Mouse (Mus musculus): ENCODE results near the gene Tril.

DNA sequence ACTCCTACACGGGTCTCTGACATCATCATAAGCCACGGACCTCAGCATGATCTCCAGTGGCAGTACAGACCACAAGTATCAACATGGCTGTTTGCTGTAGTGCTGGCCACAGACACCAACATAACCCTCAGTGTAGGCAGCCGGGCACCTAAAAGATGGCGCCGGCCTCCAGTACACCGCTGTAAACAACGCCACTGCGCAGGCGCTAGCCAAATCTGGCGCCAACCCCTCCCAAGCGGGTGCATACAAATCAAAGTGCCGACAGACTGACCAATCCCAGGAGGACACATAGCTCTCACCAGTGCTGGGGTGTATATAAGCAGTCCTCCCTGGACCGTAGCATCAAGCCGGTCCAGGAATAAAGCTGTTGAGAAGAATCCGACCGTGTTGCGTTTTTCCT, 24.0 kb upstream of the Tril start:
- TF ChIP-seq CTCF (IDR thresholded peaks at IDR 0.05; ENCODE audit: low read depth) (no peak), EP300 (IDR thresholded peaks at IDR 0.05; ENCODE audit: low read depth) (no peak)

Measured in liver, postnatal 0 days (tissue).